Mouse (Mus musculus) lung, adult 2 months (tissue): ENCODE measurements around the gene Mto1. TPM values are rescaled to one million over a fixed set of nuclear protein-coding genes. Genes with fewer than 3 reads are reported as not detected.

Source experiments
- DNase-seq: peaks from one replicate; pipeline ENCODE4 v3.0.0; 2022
- H3K4me1 ChIP-seq: fragments of 200-500 bp; 2 replicates; pipeline ENCODE4 v1.6.1; 2011; ENCODE audit warnings: low read length; ENCODE audit not compliant: control insufficient read depth, insufficient read depth
- H3K4me3 ChIP-seq: fragments of 200-500 bp; replicated peaks from 2 replicates; pipeline ENCODE3; 2011; ENCODE audit warnings: low read depth, mild to moderate bottlenecking, control low read depth, low read length; ENCODE audit errors: extremely low read depth
- CTCF ChIP-seq: fragments of 200-500 bp; IDR thresholded peaks from 2 replicates; pipeline ENCODE4 v1.5.1; 2011; ENCODE audit warnings: mild to moderate bottlenecking, low read length, control low read depth; ENCODE audit not compliant: insufficient read depth
- POLR2A ChIP-seq: fragments of 200-500 bp; IDR thresholded peaks from 2 replicates; pipeline ENCODE4 v1.6.1; 2011; ENCODE audit warnings: low read depth, mild to moderate bottlenecking, control low read depth, low read length, borderline replicate concordance; ENCODE audit errors: extremely low read depth
- whole genome bisulfite sequencing: fragments of 180-500 bp; shearing (Covaris S2); methylation state at CpG from one replicate; pipeline ENCODE4 v1.1.7; 2018; 5-methylcytosine and 5-hydroxymethylcytosine counted together
- polyA plus RNA-seq: library from polyadenylated mRNA; depleted of rRNA; stranded (reverse); fragments of >200 nt; gene quantifications from 2 replicates; pipeline ENCODE4 v1.2.3, GENCODE M21; 2012

The Mto1 gene
- polyA plus RNA-seq, 1 experiment = 10.3 TPM

GRCm38 (mm10) chr9:78503223-78504079 lies 55.4 kb downstream of the Mto1 start:
- H3K4me3 ChIP-seq = no peak overlapping the region
- TF ChIP-seq POLR2A (no peak), CTCF (no peak)
- 26% methylated on average over 6 of the region's 6 CpGs for WGBS
- no peaks in the 10 kb centered on the region; the same call in 1 of the 2 replicates for H3K4me1 ChIP-seq
- no peak for DNase-seq

GRCm38 (mm10) chr9:78504133-78504532 lies 56.1 kb downstream of the Mto1 start:
- Histone ChIP-seq H3K4me3 (no peak overlapping the region), H3K4me1 (no peaks in the 10 kb centered on the region; the same call in 1 of the 2 replicates)
- TF ChIP-seq CTCF = no peak
- TF ChIP-seq POLR2A = no peak
- WGBS = 74% methylated on average over 4 of the region's 4 CpGs
- DNase-seq = no peak

GRCm38 (mm10) chr9:78504679-78505078 lies 56.7 kb downstream of the Mto1 start:
- 68% methylated on average over 3 of the region's 3 CpGs for WGBS
- TF ChIP-seq POLR2A = no peak
- TF ChIP-seq CTCF = no peak
- Histone ChIP-seq H3K4me1 (no peaks in the 10 kb centered on the region; the same call in 1 of the 2 replicates), H3K4me3 (no peak overlapping the region)
- DNase-seq = no peak

- WGBS = 88% methylated on average over 6 of the region's 6 CpGs
- TF ChIP-seq CTCF = no peak
- no peak for TF ChIP-seq POLR2A
Measured at GRCm38 (mm10) chr9:78505223-78505622, 57.2 kb downstream of the Mto1 start.

GRCm38 (mm10) chr9:78506002-78506721 lies 58.2 kb downstream of the Mto1 start:
- TF ChIP-seq CTCF = no peak
- TF ChIP-seq POLR2A = no peak
- 52% methylated on average over 11 of the region's 11 CpGs for WGBS
- Histone ChIP-seq H3K4me3 (no peak overlapping the region), H3K4me1 (no peaks in the 10 kb centered on the region; the same call in 1 of the 2 replicates)
- DNase-seq = no peak

More at GRCm38 (mm10) chr9:78505223-78505622, 57.2 kb downstream of the Mto1 start:
- H3K4me1 ChIP-seq = no peaks in the 10 kb centered on the region; the same call in 1 of the 2 replicates
- DNase-seq = no peak
- no peak overlapping the region for H3K4me3 ChIP-seq

GRCm38 (mm10) chr9:78506722-78507077 lies 58.7 kb downstream of the Mto1 start:
- H3K4me3 ChIP-seq = no peak overlapping the region
- WGBS = 81% methylated on average over 7 of the region's 7 CpGs
- no peak for DNase-seq
- TF ChIP-seq POLR2A (no peak), CTCF (no peak)
- no peaks in the 10 kb centered on the region; the same call in 1 of the 2 replicates for H3K4me1 ChIP-seq

- no peak overlapping the region for H3K4me3 ChIP-seq
- no peaks in the 10 kb centered on the region; the same call in 1 of the 2 replicates for H3K4me1 ChIP-seq
- TF ChIP-seq CTCF (no peak), POLR2A (no peak)
- WGBS = 84% methylated on average over 16 of the region's 16 CpGs
- no peak for DNase-seq
Measured at GRCm38 (mm10) chr9:78508106-78508786, 60.2 kb downstream of the Mto1 start.

GRCm38 (mm10) chr9:78511705-78512104 lies 63.7 kb downstream of the Mto1 start:
- H3K4me1 ChIP-seq = no peaks in the 10 kb centered on the region
- no peak for TF ChIP-seq POLR2A
- no peak for TF ChIP-seq CTCF
- H3K4me3 ChIP-seq = no peak overlapping the region
- no peak for DNase-seq
- 91% methylated on average over 5 of the region's 5 CpGs for WGBS
